Mouse (Mus musculus) heart, embryonic 13.5 days (tissue): ENCODE measurements at regions not wholly inside any gene's neighbourhood (a gene's known extent, or its start where the extent isn't known, plus 50 kb on each side); places are given as distances from the start of the nearest gene placed in this dataset.
A peak's percentile ranks its signal among the peaks of the same experiment; 100 is the strongest.

ENCODE experiments used
- ATAC-seq: fragments of 200-750 bp; cut with Nextera tagmentation; 2 replicates; pipeline ENCODE4 v1.8.0; 2017; ENCODE audit warnings: moderate TSS enrichment; ENCODE audit not compliant: insufficient number of reproducible peaks, low FRiP score, low TSS enrichment; ENCODE audit errors: extremely low read depth
- H3K27ac ChIP-seq: fragments of 300-500 bp; sonication (generic); replicated peaks from 2 replicates; pipeline ENCODE4 v1.5.1; 2015; ENCODE audit warnings: moderate library complexity, mild to moderate bottlenecking, inconsistent platforms
- H3K27me3 ChIP-seq: fragments of 300-500 bp; sonication (generic); replicated peaks from 2 replicates; pipeline ENCODE4 v1.6.1; 2015; ENCODE audit warnings: mild to moderate bottlenecking, inconsistent platforms
- H3K36me3 ChIP-seq: fragments of 300-500 bp; sonication (generic); 2 replicates; pipeline ENCODE4 v1.6.1; 2015; ENCODE audit warnings: mild to moderate bottlenecking, inconsistent platforms
- H3K4me1 ChIP-seq: fragments of 300-500 bp; sonication (generic); 2 replicates; pipeline ENCODE4 v1.6.1; 2015; ENCODE audit warnings: inconsistent platforms
- H3K4me2 ChIP-seq: fragments of 300-500 bp; sonication (generic); 2 replicates; pipeline ENCODE4 v1.6.1; 2015; ENCODE audit warnings: inconsistent platforms, mild to moderate bottlenecking, moderate library complexity
- H3K4me3 ChIP-seq: fragments of 300-500 bp; sonication (generic); 2 replicates; pipeline ENCODE4 v1.5.1; 2015; ENCODE audit warnings: moderate library complexity, mild to moderate bottlenecking, inconsistent platforms
- H3K9ac ChIP-seq: fragments of 300-500 bp; sonication (generic); 2 replicates; pipeline ENCODE4 v1.6.1; 2015; ENCODE audit warnings: inconsistent platforms, mild to moderate bottlenecking, moderate library complexity
- H3K9me3 ChIP-seq: fragments of 300-500 bp; sonication (generic); 2 replicates; pipeline ENCODE4 v1.6.1; 2016; ENCODE audit warnings: inconsistent platforms
- WGBS: fragments of 180-500 bp; shearing (Covaris S2); methylation state at CpG from one replicate; pipeline ENCODE4 v1.1.7; 2015; ENCODE audit warnings: mixed read lengths; 5-methylcytosine and 5-hydroxymethylcytosine counted together

DNA sequence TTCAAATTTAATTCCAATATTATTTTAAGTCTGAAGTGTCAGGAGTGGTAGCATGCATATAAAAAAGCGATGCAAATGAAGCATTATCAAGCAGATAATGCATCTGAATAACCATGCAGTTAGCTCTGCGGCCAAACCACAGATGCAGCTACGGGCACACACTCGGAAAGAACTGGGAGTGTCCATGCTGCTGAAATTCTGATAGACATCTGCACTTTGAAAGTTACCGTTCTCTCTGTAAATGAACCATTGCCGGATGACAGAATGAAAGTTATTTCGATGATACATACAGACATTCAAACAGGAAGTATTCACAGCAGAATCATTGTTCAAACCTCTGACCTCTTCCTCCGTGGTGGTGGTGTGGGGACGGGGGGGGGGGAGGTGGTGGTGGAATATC is 271.6 kb downstream of the Rpl36a-ps1 start:
- Histone ChIP-seq H3K36me3 (no peaks in the 10 kb centered on the region), H3K27ac (no peak overlapping the region), H3K27me3 (no peaks in the 10 kb centered on the region), H3K9ac (no peak overlapping the region), H3K4me1 (no peaks in the 10 kb centered on the region), H3K9me3 (no peaks in the 10 kb centered on the region), H3K4me2 (no peak overlapping the region), H3K4me3 (no peak overlapping the region)
- 73% methylated on average over 9 of the region's 9 CpGs for WGBS
- no peak for ATAC-seq

DNA sequence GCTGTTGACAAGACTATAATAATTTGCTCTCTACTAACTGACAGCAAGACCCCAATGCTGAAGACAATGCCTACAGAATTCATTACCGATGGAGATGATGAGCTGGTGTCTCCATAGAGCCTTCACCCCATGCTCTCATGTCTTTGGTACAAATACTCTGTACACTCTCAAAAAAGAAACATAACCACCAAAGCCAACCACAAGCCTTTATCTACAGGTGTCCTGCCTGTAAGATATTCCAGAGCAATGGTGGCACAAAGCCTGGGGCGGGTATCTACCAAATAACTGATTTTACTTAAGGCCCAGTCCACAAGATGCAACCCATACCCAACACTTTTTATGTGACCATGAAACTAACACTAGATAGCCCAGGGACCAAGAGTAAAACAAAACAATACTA is 273.1 kb downstream of the Rpl36a-ps1 start:
- H3K4me1 ChIP-seq: no peaks in the 10 kb centered on the region
- ATAC-seq: no peak

DNA sequence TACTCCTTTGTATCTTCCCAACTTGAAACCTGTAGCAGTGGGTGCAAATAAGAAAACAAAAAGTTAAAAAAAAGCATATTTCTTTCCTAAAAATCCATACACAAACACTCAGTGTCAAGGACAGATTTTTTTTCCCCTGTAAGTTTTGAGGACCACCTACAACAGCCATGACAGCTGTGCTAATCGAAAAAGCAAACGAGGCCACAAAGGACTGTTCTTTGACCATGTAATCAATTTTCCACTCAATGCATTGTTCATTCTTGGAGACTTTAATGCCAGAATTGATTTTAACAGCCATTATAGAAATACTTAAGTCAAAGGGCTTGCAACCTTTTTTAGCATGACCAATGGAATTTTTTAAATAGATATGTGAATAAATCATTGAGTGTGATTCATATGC is 286.1 kb downstream of the Rpl36a-ps1 start:
- Histone ChIP-seq H3K9ac (no peak overlapping the region), H3K4me2 (no peak overlapping the region), H3K4me1 (peaks cover 24% of the 10 kb centered on the region), H3K4me3 (no peak overlapping the region), H3K9me3 (no peaks in the 10 kb centered on the region), H3K27ac (no peak overlapping the region), H3K27me3 (no peaks in the 10 kb centered on the region), H3K36me3 (no peaks in the 10 kb centered on the region)
- 77% methylated on average over 2 of the region's 2 CpGs for WGBS
- ATAC-seq: no peak

More for the DNA sequence above, 273.1 kb downstream of the Rpl36a-ps1 start:
- H3K27ac ChIP-seq: no peak overlapping the region
- no peak overlapping the region for H3K4me3 ChIP-seq
- 80% methylated on average over 2 of the region's 2 CpGs for WGBS
- H3K9ac ChIP-seq: no peak overlapping the region
- no peaks in the 10 kb centered on the region for H3K9me3 ChIP-seq
- no peaks in the 10 kb centered on the region for H3K27me3 ChIP-seq
- H3K36me3 ChIP-seq: no peaks in the 10 kb centered on the region
- no peak overlapping the region for H3K4me2 ChIP-seq

DNA sequence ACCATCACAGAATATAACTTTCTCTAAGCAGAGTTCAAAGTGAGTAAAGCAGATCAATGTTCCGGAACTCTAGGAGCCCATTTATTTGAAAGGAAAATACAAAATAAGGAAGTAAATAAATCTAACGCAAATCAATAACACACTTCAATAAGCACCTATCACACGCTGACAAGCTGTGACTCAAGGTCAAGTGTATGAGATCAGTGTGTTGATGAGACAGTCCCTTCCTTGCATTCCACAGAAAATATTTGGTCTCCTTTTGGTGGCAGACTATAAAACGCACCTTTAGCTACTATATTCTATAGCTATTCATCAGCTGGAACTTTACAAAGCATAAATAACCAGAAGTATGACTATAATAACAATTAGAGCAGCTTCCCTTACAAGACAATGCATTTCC is 286.5 kb downstream of the Rpl36a-ps1 start:
- no peak overlapping the region for H3K27ac ChIP-seq
- no peaks in the 10 kb centered on the region for H3K36me3 ChIP-seq
- 83% methylated on average over 4 of the region's 4 CpGs for WGBS
- H3K9me3 ChIP-seq: no peaks in the 10 kb centered on the region
- H3K4me1 ChIP-seq: peaks cover 27% of the 10 kb centered on the region
- no peak overlapping the region for H3K9ac ChIP-seq
- no peak overlapping the region for H3K4me2 ChIP-seq
- no peak for ATAC-seq
- H3K27me3 ChIP-seq: no peaks in the 10 kb centered on the region
- H3K4me3 ChIP-seq: no peak overlapping the region

DNA sequence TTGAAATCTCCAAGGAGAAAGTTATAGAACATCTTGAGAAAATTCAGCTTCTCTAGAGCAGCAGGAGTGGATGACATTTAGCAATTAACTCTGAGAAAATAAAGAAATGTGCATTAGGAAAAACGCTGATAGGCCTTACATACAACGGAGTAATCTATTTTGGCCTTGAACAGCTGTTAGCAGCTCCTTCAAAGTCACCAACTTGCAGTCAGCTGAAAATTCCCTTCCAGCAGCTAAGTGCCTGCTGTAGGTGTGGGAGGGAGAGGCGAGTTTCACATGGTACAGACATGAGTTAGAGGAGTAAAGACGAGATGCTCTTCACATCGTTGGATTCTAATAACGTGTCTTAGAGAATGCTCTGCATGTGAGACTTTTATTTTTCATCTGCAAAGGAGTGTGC is 290.8 kb downstream of the Rpl36a-ps1 start:
- H3K4me3 ChIP-seq: no peak overlapping the region
- ATAC-seq: no peak
- H3K9me3 ChIP-seq: no peaks in the 10 kb centered on the region
- H3K4me1 ChIP-seq: peaks cover 21% of the 10 kb centered on the region
- no peaks in the 10 kb centered on the region for H3K27me3 ChIP-seq
- H3K27ac ChIP-seq: peak overlapping the region; percentile 24; the same call in 1 of the 2 replicates
- H3K4me2 ChIP-seq: no peak overlapping the region
- no peak overlapping the region; the same call in 1 of the 2 replicates for H3K9ac ChIP-seq
- no peaks in the 10 kb centered on the region for H3K36me3 ChIP-seq
- 29% methylated on average over 6 of the region's 6 CpGs for WGBS

DNA sequence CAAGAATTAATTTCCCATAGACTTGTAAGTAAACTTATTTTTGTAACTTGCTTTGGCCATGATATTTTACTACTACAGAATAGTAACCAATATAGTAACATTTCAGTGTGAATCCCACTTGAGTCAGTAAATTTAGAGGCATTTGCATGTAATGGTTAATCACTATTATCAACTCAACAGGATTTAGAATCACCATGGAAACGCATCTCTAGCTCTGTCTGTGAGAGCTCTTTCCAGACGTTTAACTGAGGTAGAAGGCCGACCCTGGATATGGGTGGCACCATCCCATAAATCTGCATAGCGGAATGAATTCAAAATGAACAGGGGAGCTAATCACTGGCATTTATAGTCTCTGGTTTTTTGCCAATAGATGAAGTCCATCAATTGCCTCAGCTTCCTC is 337.6 kb downstream of the Rpl36a-ps1 start:
- 72% methylated on average over 4 of the region's 4 CpGs for WGBS

DNA sequence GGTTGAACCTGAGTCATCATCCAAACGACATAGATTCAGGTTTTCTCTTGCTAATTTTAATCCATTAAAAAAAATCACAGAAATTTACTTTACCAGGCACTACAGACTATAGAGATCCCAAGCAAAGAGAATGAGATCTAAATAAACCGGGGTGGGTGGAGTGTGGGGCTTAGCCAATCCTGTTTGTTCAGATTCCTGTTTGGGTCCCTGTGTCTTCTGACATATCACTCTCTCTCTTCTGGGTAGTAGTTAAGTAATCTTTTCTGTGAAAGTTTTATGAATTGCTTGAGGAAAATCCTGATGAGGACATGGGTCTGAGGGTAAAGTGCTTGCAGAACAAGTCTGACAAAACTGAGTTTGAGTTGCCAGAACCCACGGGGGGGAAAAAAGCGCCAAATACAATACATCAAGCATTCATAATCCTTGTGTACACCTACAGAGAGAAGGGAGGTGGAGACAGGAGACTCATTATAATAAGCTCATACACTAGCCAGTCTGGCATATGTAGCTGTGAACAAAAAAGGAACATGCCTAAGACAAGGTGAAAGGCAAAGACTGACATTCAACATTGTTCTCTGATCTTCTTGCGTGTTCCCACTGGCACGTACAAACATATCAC is 339.8 kb downstream of the Rpl36a-ps1 start:
- H3K4me3 ChIP-seq: no peak overlapping the region
- ATAC-seq: no peak
- H3K9me3 ChIP-seq: no peaks in the 10 kb centered on the region
- no peak overlapping the region for H3K9ac ChIP-seq
- no peak overlapping the region for H3K4me2 ChIP-seq
- no peak overlapping the region for H3K27ac ChIP-seq
- H3K27me3 ChIP-seq: no peaks in the 10 kb centered on the region
- H3K36me3 ChIP-seq: no peaks in the 10 kb centered on the region
- no peaks in the 10 kb centered on the region for H3K4me1 ChIP-seq
- 70% methylated on average over 6 of the region's 6 CpGs for WGBS

More for the DNA sequence above, 337.6 kb downstream of the Rpl36a-ps1 start:
- Histone ChIP-seq H3K27me3 (no peaks in the 10 kb centered on the region), H3K9me3 (no peaks in the 10 kb centered on the region), H3K4me1 (no peaks in the 10 kb centered on the region), H3K27ac (no peak overlapping the region), H3K4me2 (no peak overlapping the region), H3K36me3 (no peaks in the 10 kb centered on the region), H3K4me3 (no peak overlapping the region), H3K9ac (no peak overlapping the region)
- ATAC-seq: no peak

DNA sequence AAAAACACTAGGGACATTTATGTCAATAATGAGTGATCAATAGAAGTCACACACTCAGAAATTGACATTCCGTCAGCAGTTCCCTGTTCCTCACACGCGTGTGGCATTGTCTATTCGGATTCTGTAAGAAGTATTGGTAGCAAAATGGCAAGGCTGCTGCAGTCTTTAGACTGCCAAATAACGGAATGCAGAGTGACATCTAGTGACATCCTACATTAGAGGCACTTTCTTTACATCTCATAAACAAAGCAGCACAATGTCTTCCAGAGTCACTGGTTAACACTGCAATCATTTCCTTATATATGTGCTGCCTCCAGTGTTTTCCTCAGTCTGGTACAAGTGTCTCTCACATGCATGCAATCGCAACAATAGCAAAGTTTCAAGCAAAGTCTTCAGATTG is 342.9 kb downstream of the Rpl36a-ps1 start:
- Histone ChIP-seq H3K9me3 (no peaks in the 10 kb centered on the region), H3K36me3 (no peaks in the 10 kb centered on the region), H3K4me1 (no peaks in the 10 kb centered on the region), H3K27ac (no peak overlapping the region), H3K4me2 (no peak overlapping the region), H3K9ac (no peak overlapping the region), H3K27me3 (no peaks in the 10 kb centered on the region), H3K4me3 (no peak overlapping the region)
- no peak for ATAC-seq
- WGBS: 79% methylated on average over 6 of the region's 6 CpGs

DNA sequence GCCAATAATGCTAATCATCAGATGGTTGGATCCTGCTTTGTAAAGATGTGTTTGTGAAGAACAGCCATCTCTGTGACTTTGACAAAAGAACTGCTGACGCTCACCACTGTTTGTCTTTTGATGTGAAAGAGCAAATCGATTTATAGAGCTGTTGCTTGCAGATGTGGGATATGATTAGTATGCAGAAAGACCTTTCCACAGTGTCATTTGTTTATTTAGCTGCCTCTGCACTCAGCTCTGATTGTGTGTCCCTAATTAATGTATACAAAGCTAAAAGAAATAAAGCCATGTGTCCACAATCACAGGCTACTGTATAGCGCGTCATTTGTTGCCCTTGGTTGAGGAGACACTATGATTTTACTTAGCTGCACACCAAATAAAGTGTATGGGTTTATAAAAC is 343.6 kb downstream of the Rpl36a-ps1 start:
- 77% methylated on average over 4 of the region's 4 CpGs for WGBS
- ATAC-seq: no peak
- H3K27ac ChIP-seq: no peak overlapping the region
- no peak overlapping the region for H3K4me3 ChIP-seq
- H3K9me3 ChIP-seq: no peaks in the 10 kb centered on the region
- no peaks in the 10 kb centered on the region for H3K36me3 ChIP-seq
- H3K27me3 ChIP-seq: no peaks in the 10 kb centered on the region
- no peak overlapping the region for H3K9ac ChIP-seq
- no peak overlapping the region for H3K4me2 ChIP-seq
- H3K4me1 ChIP-seq: no peaks in the 10 kb centered on the region

DNA sequence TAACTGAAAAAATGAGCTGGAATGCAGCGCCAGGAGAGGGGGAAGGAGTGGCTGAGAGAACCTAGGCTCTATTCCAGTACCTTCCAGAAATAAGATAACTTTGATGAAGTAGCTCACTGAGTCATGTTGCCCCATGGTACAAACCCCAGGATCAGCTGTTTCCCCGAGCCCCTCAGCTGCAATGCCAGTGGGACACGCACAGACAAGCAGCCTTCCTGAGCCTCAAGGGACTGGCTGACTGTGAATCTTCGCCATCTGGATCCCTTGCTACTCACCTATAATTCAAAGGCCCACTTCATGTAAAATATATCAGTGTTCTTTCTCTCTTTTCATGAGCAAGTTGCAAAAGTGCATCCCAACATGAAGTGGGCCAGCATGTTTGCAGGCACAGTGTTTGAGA is 346.5 kb downstream of the Rpl36a-ps1 start:
- no peak overlapping the region for H3K9ac ChIP-seq
- no peaks in the 10 kb centered on the region for H3K27me3 ChIP-seq
- 61% methylated on average over 4 of the region's 4 CpGs for WGBS
- no peak overlapping the region for H3K4me3 ChIP-seq
- no peak overlapping the region for H3K4me2 ChIP-seq
- H3K9me3 ChIP-seq: no peaks in the 10 kb centered on the region
- H3K27ac ChIP-seq: no peak overlapping the region
- ATAC-seq: no peak
- no peaks in the 10 kb centered on the region for H3K4me1 ChIP-seq
- H3K36me3 ChIP-seq: no peaks in the 10 kb centered on the region

DNA sequence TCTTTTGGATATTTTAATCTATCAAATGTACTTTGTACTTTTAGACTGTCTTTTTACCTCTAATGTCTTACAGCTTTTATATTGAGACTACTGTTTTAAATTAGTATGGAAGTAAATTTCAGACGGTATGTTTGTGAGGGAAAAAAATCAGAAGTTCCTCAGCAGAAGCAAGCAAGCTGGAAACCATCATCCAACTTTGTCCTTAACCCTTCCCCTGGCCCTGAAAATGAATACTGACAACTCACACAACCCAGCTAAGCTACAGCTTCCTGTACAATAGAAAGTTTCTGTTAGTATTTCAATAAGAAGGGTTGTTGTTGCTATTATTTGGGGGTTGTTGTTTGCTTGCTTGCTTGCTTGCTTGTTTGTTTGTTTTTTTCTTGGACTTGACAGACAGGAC is 350.4 kb downstream of the Rpl36a-ps1 start:
- no peaks in the 10 kb centered on the region for H3K4me1 ChIP-seq
- no peaks in the 10 kb centered on the region for H3K36me3 ChIP-seq
- no peaks in the 10 kb centered on the region for H3K9me3 ChIP-seq
- no peak for ATAC-seq
- no peaks in the 10 kb centered on the region for H3K27me3 ChIP-seq
- H3K4me3 ChIP-seq: no peak overlapping the region
- H3K27ac ChIP-seq: no peak overlapping the region
- H3K4me2 ChIP-seq: no peak overlapping the region
- H3K9ac ChIP-seq: no peak overlapping the region
- WGBS: 72% methylated on average over 1 of the region's 1 CpGs

DNA sequence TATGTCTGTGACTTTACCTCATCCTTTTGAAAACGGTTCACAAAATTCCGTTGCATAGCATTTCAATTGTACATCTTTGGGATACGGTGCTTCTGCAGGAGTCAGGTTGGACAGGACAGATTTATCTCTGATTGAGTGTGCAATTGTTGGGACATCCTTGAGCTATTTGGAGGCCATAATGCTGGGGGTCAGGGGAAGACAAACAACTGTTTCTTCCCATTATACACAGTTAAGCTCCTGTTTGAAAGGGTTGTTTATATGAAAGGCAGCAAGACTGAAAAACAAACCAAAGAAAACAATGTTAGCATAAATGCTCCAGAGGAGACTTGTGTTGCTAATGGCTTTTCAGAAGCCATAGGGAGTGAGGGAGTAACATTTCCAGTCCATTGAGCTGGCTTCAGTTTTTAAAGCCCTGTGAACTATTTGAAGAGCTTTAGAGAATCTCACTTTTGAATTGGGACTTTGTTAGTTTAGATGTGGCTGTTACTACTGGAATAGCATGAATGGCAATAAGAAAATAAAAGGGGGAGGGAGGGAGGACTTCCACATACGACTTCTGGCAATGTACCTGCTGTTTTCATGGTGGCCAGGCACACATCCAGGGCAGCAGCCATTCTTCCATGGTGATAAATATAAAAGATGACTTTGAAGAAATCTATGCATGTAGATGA is 351.3 kb downstream of the Rpl36a-ps1 start:
- Histone ChIP-seq H3K4me1 (no peaks in the 10 kb centered on the region), H3K9me3 (no peaks in the 10 kb centered on the region), H3K36me3 (no peaks in the 10 kb centered on the region), H3K27ac (no peak overlapping the region), H3K9ac (no peak overlapping the region), H3K27me3 (no peaks in the 10 kb centered on the region), H3K4me2 (no peak overlapping the region), H3K4me3 (no peak overlapping the region)
- ATAC-seq: no peak
- WGBS: 71% methylated on average over 4 of the region's 4 CpGs
